Mouse (Mus musculus) cerebellum, postnatal 10 days (tissue): Measurements from ENCODE around the gene Smyd3.

Source experiments
- DNase-seq, 2 experiments: peaks; one replicate each; pipeline ENCODE4 v3.0.0; 2021; ENCODE audit warnings: mixed read lengths in 2 of 2

The Smyd3 gene

DNA sequence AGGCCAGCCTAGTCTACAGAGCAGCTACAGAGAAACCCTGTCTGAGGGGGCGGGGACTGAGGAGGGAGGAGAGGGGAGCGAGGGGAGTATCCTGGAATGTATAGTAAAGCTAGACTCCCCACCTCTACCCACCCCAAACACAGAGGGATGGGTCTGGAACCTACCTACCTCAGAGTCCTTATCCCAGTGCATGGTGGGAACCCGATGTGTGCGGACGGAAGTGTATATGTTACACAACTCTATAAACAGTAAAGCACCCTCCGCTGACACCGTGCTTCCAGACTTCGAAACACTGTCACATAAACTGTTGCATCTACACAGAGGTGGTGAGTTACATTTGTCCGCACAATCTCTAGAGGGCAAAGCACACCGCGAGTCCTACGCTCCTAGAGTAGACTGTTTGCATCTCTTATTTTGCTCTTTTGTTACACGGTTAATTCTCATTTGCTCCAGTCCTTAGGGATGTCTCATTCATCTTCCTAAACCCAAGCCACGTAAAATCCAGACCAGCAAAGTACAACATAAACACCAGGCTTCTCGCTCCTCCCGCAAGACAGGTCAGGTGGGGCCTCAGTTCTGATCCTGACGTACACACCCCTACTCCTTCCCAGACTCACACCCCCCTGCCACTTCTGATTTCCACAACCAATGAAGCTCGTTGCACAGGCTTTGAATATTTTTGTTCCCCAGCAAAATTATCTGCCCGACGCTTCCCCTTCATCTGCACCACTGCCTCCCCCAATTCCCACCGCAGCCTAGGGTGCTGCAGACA, 714 bp downstream of the Smyd3 start:
- DNase-seq, result peak; percentile 10 to 40

DNA sequence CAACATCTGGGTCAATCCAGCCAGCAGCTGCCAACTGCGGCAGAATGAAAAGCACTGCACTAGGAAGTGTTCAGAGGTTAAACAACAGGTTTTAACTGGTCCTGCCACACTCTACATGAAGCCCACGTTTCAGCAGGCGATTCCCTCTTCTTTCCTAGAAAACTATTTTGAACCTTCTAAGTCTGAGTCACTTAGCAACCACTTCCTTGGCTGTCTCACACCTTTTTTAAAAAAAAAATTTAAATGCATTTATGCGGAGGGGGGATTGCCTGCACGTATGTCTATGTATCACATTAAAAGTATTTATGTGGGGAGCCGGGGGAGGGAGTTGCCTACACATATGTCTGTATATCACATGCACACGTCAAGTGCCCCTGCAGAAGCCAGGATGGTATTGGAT, 5.9 kb downstream of the Smyd3 start:
- DNase-seq, result no peak

DNA sequence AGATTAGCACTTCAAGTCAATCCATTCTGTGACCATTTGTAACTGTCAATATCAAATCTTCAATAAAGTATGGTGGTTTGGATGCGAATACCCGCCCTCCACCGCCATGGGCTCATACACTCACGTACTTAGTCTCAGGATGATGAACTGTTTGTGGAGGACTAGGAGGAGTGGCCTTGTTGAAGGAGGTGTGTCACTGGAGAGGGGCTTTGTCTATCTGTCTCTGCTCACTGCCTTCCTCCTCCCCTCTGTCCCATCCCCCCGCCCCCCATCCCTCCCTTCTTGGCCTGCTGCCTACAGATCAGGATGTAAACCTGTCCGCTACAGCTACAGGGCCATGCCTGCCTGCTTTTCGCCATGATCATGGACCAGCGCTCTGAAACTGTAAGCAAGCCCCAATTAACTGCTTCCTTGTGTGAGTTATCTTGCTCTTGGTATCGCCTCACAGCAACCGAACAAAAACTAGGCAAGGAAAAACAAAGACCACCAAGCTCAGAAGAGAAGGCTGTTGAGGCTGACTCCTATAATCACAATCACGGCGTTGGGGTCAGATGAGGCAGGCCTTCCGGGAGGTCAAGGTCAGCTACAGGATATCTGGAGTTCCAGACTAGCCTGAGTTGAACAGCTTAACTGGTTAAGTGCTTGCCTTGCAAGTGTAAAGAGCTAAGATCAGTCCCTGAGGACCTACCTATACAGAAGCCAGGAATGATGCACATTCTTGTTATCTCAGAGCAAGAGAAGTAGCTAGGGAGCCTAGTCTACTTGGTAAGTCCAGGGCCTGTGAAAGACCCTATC, 7.1 kb downstream of the Smyd3 start:
- no peak for DNase-seq

DNA sequence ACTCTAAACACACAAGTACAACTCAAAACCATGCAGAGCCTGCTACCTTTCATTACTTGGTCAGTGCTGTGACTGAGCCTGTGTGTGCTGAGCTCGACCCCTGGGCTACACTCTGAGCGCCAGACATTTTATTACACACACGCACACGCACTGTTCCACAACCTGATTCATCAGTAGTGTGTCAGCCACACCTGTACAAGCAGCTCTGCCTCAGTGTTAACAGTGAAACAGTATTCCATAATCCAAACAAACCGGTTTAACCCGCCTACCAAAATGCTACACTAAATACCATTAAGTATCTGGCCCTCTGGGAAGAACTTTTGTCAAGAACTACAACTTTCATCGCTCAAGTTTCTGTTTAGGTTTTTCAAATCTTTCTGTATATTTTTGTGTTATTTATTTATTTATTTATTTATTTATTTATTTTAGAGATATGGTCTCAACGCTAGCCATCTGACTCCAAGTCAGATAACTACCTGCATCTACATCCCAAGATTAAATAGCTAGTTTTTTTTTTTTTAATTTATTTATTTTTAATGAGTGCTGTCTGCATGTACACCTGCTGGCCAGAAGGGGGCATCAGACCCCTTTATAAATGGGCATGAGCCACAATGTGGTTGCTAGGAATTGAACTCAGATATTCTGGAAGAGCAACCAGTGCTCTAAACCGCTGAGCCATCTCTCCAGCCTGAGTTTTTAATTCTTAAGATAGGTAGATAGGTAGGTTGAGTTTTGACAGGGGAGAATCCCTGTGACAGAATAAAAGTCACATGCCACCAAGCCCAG, 11.1 kb downstream of the Smyd3 start:
- peak; percentile 62 to 63 for DNase-seq

DNA sequence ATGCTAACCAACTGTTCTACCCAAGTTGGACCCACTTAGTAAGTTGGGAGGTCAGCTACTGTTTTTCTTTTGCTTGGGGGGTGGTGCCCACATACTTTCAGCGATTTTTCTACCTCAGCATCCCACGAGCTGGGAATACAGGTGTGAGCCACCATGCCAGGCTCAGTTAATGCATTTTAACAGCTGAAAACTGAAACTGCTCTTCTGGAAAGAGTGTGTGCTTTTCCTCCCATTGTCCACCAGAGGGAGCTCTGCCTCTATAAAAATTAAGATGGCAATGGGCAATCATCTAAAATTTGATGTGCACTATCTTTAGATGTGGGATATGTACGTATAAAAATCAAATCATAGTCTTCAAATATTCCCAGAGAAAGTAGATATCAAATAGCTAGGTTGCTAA, 15.3 kb downstream of the Smyd3 start:
- peak; percentile 25 to 54 for DNase-seq

DNA sequence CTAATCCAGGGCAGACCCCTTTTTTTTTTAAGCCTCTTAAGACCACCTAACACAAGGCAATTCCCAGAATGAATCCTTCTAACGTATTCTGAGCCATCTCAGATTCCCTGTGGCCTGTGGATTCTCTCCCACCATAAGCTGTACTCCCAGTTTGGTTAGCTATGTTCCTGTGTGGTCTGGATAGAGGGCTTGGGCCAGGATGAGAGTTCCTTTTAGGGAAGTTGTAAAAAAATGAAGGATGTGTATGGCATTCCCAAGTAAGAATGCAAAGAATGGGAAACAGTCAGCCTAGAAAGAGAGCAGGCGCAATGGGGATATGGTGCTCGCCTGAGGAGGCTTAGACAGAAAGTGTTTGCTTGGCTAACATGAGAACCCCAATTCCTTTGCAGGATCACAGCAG, 18.6 kb downstream of the Smyd3 start:
- no peak for DNase-seq

- no peak for DNase-seq
These were observed 24.9 kb downstream of the Smyd3 start for GRCm38 (mm10) chr1:179492908-179493307.

GRCm38 (mm10) chr1:179488520-179488919, 29.3 kb downstream of the Smyd3 start:
- no peak for DNase-seq

- DNase-seq, result no peak
These were observed 29.9 kb downstream of the Smyd3 start for GRCm38 (mm10) chr1:179487990-179488389.

DNA sequence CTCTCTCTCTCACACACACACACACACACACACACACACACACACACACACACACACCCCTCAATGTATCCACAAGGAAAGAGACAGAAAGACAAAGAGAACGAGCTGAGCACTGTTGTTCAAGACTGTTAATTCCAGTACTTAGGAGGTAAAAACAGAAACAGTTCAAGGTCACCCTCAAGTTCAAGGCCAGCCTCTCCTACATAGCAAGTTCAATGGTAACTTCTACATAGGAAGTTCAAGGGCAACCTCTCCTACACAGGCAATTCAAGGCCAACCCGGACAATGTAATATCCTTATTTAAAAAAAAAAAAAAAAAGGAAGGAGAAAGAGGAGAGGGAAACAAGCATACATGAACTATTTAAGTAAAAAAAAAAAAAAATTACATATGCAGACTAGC, 30.6 kb downstream of the Smyd3 start:
- DNase-seq, result no peak

DNA sequence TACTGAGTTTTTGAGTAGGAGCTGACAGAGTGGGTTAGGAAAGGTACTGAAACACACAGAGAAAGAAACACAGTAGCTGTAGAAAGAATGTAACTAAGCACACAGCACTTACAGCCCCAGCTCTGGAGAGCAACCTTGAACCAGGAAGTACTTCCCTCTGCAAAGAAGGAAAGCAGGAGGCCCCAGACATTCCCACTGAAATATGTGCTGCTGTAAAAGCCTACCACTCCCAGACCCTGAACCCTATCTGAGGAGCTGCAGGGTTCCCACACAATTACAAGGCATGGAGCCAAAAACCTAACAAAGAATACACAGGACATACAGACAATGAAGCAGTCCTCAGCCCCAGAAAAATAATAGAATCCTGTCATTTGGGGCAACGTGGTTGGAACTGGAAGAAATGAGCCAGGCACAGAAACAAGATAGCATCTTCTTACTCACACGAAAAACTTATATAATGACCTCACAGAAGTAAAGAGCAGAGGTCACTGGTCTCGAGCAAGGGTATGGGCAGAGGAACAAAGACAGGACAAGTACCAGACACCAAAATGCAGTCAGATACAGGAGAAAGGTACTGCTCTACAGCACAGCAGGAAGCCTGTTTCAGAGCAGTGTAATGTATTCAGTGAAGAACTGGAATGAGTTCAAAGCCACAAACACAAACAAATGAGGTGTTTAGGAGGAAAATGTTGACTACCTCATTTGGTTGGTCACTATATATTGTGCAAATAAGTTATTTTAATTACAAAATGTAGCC, 31.9 kb downstream of the Smyd3 start:
- DNase-seq, result no peak

GRCm38 (mm10) chr1:179480862-179481261, 37.0 kb downstream of the Smyd3 start:
- no peak for DNase-seq

DNA sequence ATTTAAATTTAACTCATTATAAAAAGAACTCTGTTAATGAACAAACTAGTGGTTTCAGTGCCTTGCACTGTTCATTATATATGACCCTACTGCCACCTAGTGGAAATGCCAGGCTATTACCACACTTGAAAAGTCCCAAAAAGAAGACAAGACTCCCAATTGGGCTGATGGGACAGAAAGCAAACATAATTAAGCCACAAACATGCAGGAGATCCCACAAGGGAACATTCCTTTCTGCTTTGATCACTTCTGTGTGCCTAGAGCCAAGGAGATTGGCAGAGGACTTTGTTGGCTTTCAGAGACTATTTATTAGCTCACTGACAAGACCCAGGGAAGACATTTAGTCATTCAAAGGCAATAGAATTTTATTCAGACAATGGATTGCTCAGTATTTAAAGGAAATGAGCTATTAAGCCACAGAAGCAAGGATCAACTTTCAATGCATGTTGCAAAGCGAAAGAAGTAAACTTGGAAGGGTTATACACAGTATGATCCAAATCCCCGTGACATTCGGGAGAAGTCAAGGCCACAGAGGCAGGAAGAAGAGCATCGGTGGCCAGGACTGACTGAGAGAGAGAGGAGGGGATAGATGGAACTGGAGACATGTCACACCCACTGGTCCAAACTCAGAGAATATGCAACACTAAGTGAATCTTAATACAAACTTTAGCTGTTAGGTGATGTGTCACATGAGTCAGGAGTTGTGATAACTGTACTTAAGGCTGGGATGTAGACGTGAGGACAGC, 40.5 kb downstream of the Smyd3 start:
- DNase-seq, result peak; percentile 67 to 81

DNA sequence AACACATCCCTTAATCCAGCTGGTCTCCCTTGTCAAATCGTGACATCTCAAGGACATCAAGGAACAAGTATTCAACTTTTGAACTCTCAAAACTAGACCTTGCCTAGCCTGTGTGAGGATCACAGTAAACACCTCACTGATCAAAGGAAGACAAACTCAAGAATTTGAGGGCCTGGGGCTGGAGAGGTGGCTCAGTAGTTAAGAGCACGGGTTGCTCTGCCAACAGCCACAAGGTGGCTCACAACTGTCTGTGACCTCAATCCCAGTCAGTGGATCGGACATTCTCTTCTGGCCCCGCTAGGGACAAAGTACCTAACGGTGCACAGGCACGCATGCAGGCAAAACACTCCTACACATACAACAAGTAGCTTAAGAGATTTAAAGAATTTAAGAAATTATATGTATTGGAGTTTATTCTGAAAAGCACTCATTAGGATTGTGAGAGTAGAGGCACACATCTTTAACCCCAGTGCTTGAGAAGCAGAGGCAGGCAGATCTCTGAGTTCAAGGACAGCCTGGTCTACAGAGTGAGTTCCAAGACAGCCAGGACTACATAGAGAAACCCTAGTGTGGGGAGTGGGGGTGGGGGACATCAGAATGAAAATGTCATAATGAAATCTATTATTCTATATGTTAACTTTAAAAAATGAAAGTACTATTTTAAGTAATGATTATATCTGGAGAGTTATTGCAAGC, 41.2 kb downstream of the Smyd3 start:
- DNase-seq, result peak; percentile 32 to 36

GRCm38 (mm10) chr1:179474776-179475175, 43.1 kb downstream of the Smyd3 start:
- DNase-seq, result no peak

DNA sequence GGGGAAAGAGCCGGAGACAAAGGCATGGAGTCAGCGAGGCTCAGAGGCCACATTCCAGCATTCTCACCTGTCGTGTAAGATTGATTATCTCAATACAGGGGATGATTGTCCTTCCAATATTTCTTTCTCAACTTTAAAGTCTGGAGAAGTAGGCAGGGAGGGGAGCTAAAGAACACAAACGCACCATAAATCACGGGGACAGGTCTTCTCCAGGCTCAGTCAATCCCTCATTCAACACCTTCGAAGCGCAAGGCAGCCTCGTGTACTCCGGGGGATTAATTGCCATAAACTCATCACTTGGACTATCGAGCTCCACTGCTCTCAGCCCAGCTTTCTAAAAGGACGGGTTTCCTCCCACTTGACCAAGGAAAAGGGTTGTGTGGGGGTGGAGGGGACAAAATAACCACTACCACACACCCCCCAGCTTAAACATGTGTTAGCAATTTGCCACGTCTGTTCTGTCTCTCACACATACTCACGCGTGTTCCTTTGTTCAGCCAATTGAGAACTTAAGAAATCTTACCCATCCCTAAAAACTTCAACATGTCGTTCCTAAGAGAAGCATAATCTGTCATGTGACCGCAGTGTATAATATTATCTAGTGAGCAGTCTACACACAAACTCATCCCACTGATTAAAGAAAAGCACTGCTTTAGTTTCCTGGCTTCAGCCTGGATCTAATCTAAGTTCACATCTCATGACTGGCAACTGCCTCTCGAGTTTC, 43.8 kb downstream of the Smyd3 start:
- no peak for DNase-seq

DNA sequence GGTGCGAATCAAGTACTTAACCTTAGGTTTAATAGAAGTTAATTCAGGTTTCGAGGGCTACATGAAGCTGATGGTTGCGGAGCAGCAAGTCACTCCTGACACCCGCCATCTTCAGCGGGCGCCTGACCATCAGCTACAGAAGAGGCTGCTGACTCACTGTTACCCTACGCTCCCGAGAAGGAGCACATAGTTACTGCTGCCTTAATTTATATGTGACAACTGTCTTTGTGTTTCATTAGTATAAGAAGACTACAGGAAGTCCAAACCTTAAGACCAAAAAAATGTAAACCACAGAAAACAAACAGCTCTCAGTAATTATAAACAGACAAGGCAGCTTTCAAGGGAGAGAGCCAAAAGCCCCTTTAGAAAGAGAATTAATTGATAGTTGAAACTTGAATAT, 49.9 kb downstream of the Smyd3 start:
- DNase-seq, result no peak

- no peak for DNase-seq
These were observed 55.5 kb downstream of the Smyd3 start for GRCm38 (mm10) chr1:179462376-179462775.

- DNase-seq, result no peak
These were observed 56.6 kb downstream of the Smyd3 start for GRCm38 (mm10) chr1:179461019-179461814.

DNA sequence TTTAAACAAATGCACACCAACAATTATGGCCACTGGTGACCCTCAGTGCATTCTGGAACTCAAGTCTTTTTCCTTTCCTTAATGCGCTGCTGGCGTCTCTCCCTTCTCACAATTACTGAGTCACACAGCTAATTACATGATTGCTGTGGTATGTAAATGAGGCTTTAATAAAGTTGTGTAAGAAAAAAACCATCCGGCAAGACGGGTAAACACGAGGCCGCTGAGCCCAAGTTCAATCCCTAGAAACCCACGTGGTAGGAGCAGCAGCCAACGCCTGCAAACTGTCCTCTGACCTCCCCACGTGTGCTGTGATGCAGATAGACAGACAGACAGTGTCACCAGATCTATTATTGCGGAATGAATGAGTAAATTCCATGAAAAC, 58.9 kb downstream of the Smyd3 start:
- DNase-seq, result no peak
